ENCODE assay signal across 26 mouse cellular contexts in genomic region chr9:20710471-20710870, GRCm38 (mm10). TPM values are rescaled to one million over a fixed set of nuclear protein-coding genes. Genes with fewer than 3 reads are reported as not detected.
DNase-seq lines count a peak whose midpoint lies in the region; TF ChIP-seq lines count a peak whose summit lies in the region.
"Had no signal": no experiment of that assay in that cellular context is flagged by ENCODE, and none has a peak within 500 bp of the region (broad histone marks: within the 10 kb centered on the region; RNA-seq: fewer than 3 reads in every experiment).

No protein-coding gene starts in this region.

- DNase-seq in cerebellum, postnatal 10 days = peak; percentile 58 to 75
- no peak for DNase-seq in cerebellum, adult 11-12 months
- DNase-seq in NIH3T3 (ENCODE audit: low read depth) = peak; percentile 75
- peak; percentile 69 for DNase-seq in adrenal gland, postnatal 14 days
- no peak for DNase-seq in gastrocnemius, postnatal 36 days
- DNase-seq in layer of hippocampus, adult 9-11 months = no peak
- no peak for DNase-seq in kidney, adult 2 months
- DNase-seq: cerebellum, adult 8-10 months; gastrocnemius, postnatal 25 days; heart, adult 18-20 months; heart, postnatal 4 days; kidney, adult 9 months; kidney, postnatal 14 days; right cerebral cortex, adult 18-20 months; spleen, adult 18-20 months; thymus, postnatal 25 days had no signal

- H3K36me3 ChIP-seq in kidney, adult 2 months (ENCODE audit: control insufficient read depth, insufficient read depth, low read length) = no peaks in the 10 kb centered on the region
- H3K36me3 ChIP-seq: limb, embryonic 12.5 days; liver, embryonic 15.5 days; lung, embryonic 15.5 days; midbrain, embryonic 15.5 days had no signal

- H3K27ac ChIP-seq in kidney, adult 2 months (ENCODE audit: insufficient read depth, low read depth, low read length) = no peak overlapping the region
- H3K27ac ChIP-seq: forebrain, embryonic 13.5 days; hindbrain, embryonic 13.5 days; limb, embryonic 12.5 days; liver, embryonic 15.5 days; lung, embryonic 15.5 days; midbrain, embryonic 10.5 days; midbrain, embryonic 15.5 days; neural tube, embryonic 15.5 days had no signal

- intact Hi-C loops in gastrocnemius, postnatal 36 days (cut with DNase I) = no loop called here

- no peaks in the 10 kb centered on the region for H3K4me1 ChIP-seq in kidney, adult 2 months (ENCODE audit: control insufficient read depth, insufficient read depth, low read length)
- H3K4me1 ChIP-seq: limb, embryonic 12.5 days; liver, embryonic 15.5 days; lung, embryonic 15.5 days had no signal

- no peak overlapping the region for H3K4me3 ChIP-seq in kidney, adult 2 months (ENCODE audit: insufficient read depth, low read depth, low read length)
- H3K4me3 ChIP-seq: erythroblast, embryonic 14.5 days; forebrain, embryonic 13.5 days; hindbrain, embryonic 13.5 days; limb, embryonic 12.5 days; liver, embryonic 15.5 days; lung, embryonic 15.5 days; midbrain, embryonic 10.5 days; midbrain, embryonic 15.5 days; neural tube, embryonic 15.5 days had no signal

- 84% methylated on average over 3 of the region's 3 CpGs for whole genome bisulfite sequencing in kidney, adult 2 months

- TF ChIP-seq POLR2A in kidney, adult 2 months (IDR thresholded peaks at IDR 0.05; ENCODE audit: low read depth, low read length) = no peak

- no peak for TF ChIP-seq CTCF in kidney, adult 2 months (conservative IDR thresholded peaks at IDR 0.05; ENCODE audit: insufficient read depth, insufficient read length, low read depth, low read length)

- no peaks in the 10 kb centered on the region for H3K27me3 ChIP-seq in kidney, adult 2 months (replicated peaks; ENCODE audit: control insufficient read depth, insufficient read depth, low read length)
- H3K27me3 ChIP-seq: forebrain, embryonic 13.5 days; hindbrain, embryonic 13.5 days; liver, embryonic 15.5 days; lung, embryonic 15.5 days; midbrain, embryonic 15.5 days; neural tube, embryonic 15.5 days had no signal

RNA-seq across cellular contexts. Expression of gene Olfm2, which starts 35.7 kb away (rescaled TPM):
- total RNA-seq in adrenal gland, postnatal 14 days (2021) = 1.6 and 2.4 TPM in 2 replicates
- under 1 TPM in 1 of 2 experiments, not detected in 1; 0.13 TPM for total RNA-seq in gastrocnemius, postnatal 36 days (2021)
- polyA plus RNA-seq in kidney, adult 2 months (2012; rRNA removed) = 2.0 and 2.3 TPM in 2 replicates
- total RNA-seq: common myeloid progenitor, adult 5-6 weeks had no signal
- polyA plus RNA-seq: erythroblast, embryonic 14.5 days had no signal

RNA-seq across cellular contexts. Expression of gene Pin1, which starts 58.6 kb away (rescaled TPM):
- 20.1 and 20.2 TPM in 2 replicates for total RNA-seq in adrenal gland, postnatal 14 days (2021)
- total RNA-seq in gastrocnemius, postnatal 36 days (2021) = 10 to 100 TPM; 12.6 to 13.4 TPM
- 18.3 and 18.9 TPM in 2 replicates for polyA plus RNA-seq in kidney, adult 2 months (2012; rRNA removed)

Comparison
In these comparisons a context has a peak if more than half of its experiments do, and no peak if none do; other contexts are left out.
1. DNase-seq: peak in cerebellum, postnatal 10 days (2 of 2), NIH3T3 (single experiment) and adrenal gland, postnatal 14 days (single experiment); none in cerebellum, adult 11-12 months (single experiment), gastrocnemius, postnatal 36 days (0 of 2), layer of hippocampus, adult 9-11 months (single experiment) and kidney, adult 2 months (single experiment).